In genomic region chr7:49439136-49439535, GRCm38 (mm10) we compare ENCODE assay signal across 8 mouse cellular contexts.
DNase-seq lines count a peak whose midpoint lies in the region; ATAC-seq and TF ChIP-seq lines count a peak whose summit lies in the region.

No protein-coding gene starts in this region.

- no peak overlapping the region for H3K9ac ChIP-seq in kidney, embryonic 15.5 days
- H3K9ac ChIP-seq in kidney, embryonic 14.5 days (ENCODE audit: low read depth, low read length) = no peak overlapping the region

- no peak overlapping the region for H3K4me2 ChIP-seq in kidney, embryonic 15.5 days
- no peak overlapping the region for H3K4me2 ChIP-seq in kidney, embryonic 14.5 days (replicated peaks; ENCODE audit: low read depth, low read length)

- H3K27ac ChIP-seq in kidney, adult 2 months (ENCODE audit: insufficient read depth, low read depth, low read length) = no peak overlapping the region
- H3K27ac ChIP-seq in kidney, embryonic 15.5 days = no peak overlapping the region
- H3K27ac ChIP-seq in kidney, embryonic 14.5 days (ENCODE audit: low read depth, low read length) = no peak overlapping the region

- peak; percentile 71 for TF ChIP-seq CTCF in kidney, adult 2 months (conservative IDR thresholded peaks at IDR 0.05; ENCODE audit: insufficient read depth, insufficient read length, low read depth, low read length)

- WGBS in kidney, adult 2 months = 46% methylated on average over 2 of the region's 2 CpGs
- WGBS in kidney, embryonic 15.5 days = 49% methylated on average over 2 of the region's 2 CpGs
- WGBS in kidney, embryonic 14.5 days = 52% methylated on average over 2 of the region's 2 CpGs

- peak; percentile 18 for DNase-seq in kidney, adult 2 months
- DNase-seq in NIH3T3 (ENCODE audit: low read depth) = peak; percentile 50
- DNase-seq in cerebellum, postnatal 14 days = peak; percentile 51 to 77
- DNase-seq in splenic B cell, adult 2 months (ENCODE audit: low read depth, low spot score) = peak; percentile 32
- DNase-seq in right cerebral cortex, postnatal 10 days (ENCODE audit: low spot score in 2 of 2) = no peak
- DNase-seq in left cerebral cortex, adult 11 months (ENCODE audit: low spot score) = no peak

- no peak for TF ChIP-seq POLR2A in kidney, adult 2 months (IDR thresholded peaks at IDR 0.05; ENCODE audit: low read depth, low read length)

- H3K4me1 ChIP-seq in kidney, adult 2 months (ENCODE audit: control insufficient read depth, insufficient read depth, low read length) = no peaks in the 10 kb centered on the region
- H3K4me1 ChIP-seq in kidney, embryonic 15.5 days = peaks cover 28% of the 10 kb centered on the region
- peaks cover 9% of the 10 kb centered on the region; the same call in 1 of the 2 replicates for H3K4me1 ChIP-seq in kidney, embryonic 14.5 days (ENCODE audit: control insufficient read depth, insufficient read depth, low read length)

- no peaks in the 10 kb centered on the region for H3K36me3 ChIP-seq in kidney, adult 2 months (ENCODE audit: control insufficient read depth, insufficient read depth, low read length)
- H3K36me3 ChIP-seq in kidney, embryonic 15.5 days = no peaks in the 10 kb centered on the region
- H3K36me3 ChIP-seq in kidney, embryonic 14.5 days (ENCODE audit: control insufficient read depth, insufficient read depth, low read length) = no peaks in the 10 kb centered on the region
- no peaks in the 10 kb centered on the region for H3K36me3 ChIP-seq in splenic B cell, adult 2 months (ENCODE audit: control insufficient read depth, insufficient read depth, low read length, poor library complexity, severe bottlenecking)

- H3K9me3 ChIP-seq in kidney, embryonic 15.5 days (replicated peaks) = no peaks in the 10 kb centered on the region
- H3K9me3 ChIP-seq in kidney, embryonic 14.5 days (ENCODE audit: control insufficient read depth, low read length) = no peaks in the 10 kb centered on the region

- ATAC-seq in kidney, embryonic 15.5 days (replicated peaks; ENCODE audit: low FRiP score) = no peak
- ATAC-seq in kidney, embryonic 14.5 days (ENCODE audit: low FRiP score, low TSS enrichment) = peak; percentile 13; the same call in 1 of the 2 replicates

- no peaks in the 10 kb centered on the region for H3K27me3 ChIP-seq in kidney, adult 2 months (replicated peaks; ENCODE audit: control insufficient read depth, insufficient read depth, low read length)
- no peaks in the 10 kb centered on the region for H3K27me3 ChIP-seq in kidney, embryonic 15.5 days
- no peaks in the 10 kb centered on the region for H3K27me3 ChIP-seq in kidney, embryonic 14.5 days (ENCODE audit: control insufficient read depth, insufficient read depth, low read length)
- H3K27me3 ChIP-seq in splenic B cell, adult 2 months (ENCODE audit: control insufficient read depth, insufficient read depth, low read length, poor library complexity, severe bottlenecking) = peaks cover 2% of the 10 kb centered on the region; the same call in 1 of the 2 replicates

- H3K4me3 ChIP-seq in kidney, adult 2 months (ENCODE audit: insufficient read depth, low read depth, low read length) = no peak overlapping the region
- H3K4me3 ChIP-seq in kidney, embryonic 15.5 days (replicated peaks) = no peak overlapping the region
- no peak overlapping the region for H3K4me3 ChIP-seq in kidney, embryonic 14.5 days (ENCODE audit: low read length)

Comparison
In these comparisons a context has a peak if more than half of its experiments do, and no peak if none do; other contexts are left out.
1. DNase-seq: peak in kidney, adult 2 months (single experiment), NIH3T3 (single experiment), cerebellum, postnatal 14 days (2 of 2) and splenic B cell, adult 2 months (single experiment); none in right cerebral cortex, postnatal 10 days (0 of 2) and left cerebral cortex, adult 11 months (single experiment).